In genomic region chr10:128231146-128231545, GRCm38 (mm10) we compare ENCODE assay signal across 9 mouse cellular contexts. TPM values are rescaled to one million over a fixed set of nuclear protein-coding genes. Genes with fewer than 3 reads are reported as not detected.
DNase-seq lines count a peak whose midpoint lies in the region; ATAC-seq and TF ChIP-seq lines count a peak whose summit lies in the region.
"Had no signal": no experiment of that assay in that cellular context is flagged by ENCODE, and none has a peak within 500 bp of the region (broad histone marks: within the 10 kb centered on the region; RNA-seq: fewer than 3 reads in every experiment).

No protein-coding gene starts in this region.

- H3K36me3 ChIP-seq in heart, embryonic 10.5 days, result 0 out of 2 replicates have a peak, but pooled peaks cover 8% of the 10 kb centered on the region
- H3K36me3 ChIP-seq in CH12.LX (replicated peaks in 1 of 2; ENCODE audit: control insufficient read depth in 1 of 2, insufficient read depth in 1 of 2, low read length in 1 of 2), result peaks cover 3 to 22% of the 10 kb centered on the region in 2 experiments
- H3K36me3 ChIP-seq in heart, embryonic 16.5 days (ENCODE audit: control insufficient read depth, insufficient read depth), result no peaks in the 10 kb centered on the region
- H3K36me3 ChIP-seq in midbrain, embryonic 10.5 days, result peaks cover 14% of the 10 kb centered on the region

- intact Hi-C loops in heart, postnatal 36 days (cut with DNase I), result loop anchor here (2.0 kb wide), 1 partner anchor 18 kb away; no protein-coding TSS in a partner anchor

- 24% methylated on average over 5 of the region's 5 CpGs for WGBS in heart, embryonic 10.5 days
- 17% methylated on average over 5 of the region's 5 CpGs for WGBS in heart, embryonic 16.5 days
- 27% methylated on average over 5 of the region's 5 CpGs for WGBS in midbrain, embryonic 10.5 days

- H3K4me3 ChIP-seq in heart, embryonic 10.5 days, result peak overlapping the region; percentile 91
- H3K4me3 ChIP-seq in CH12.LX (replicated peaks in 1 of 3; ENCODE audit: low read depth in 2 of 3, low read length in 2 of 3, poor library complexity in 1 of 3), result peak overlapping the region; percentile 28 to 83 (median 72)
- peak overlapping the region; percentile 86 for H3K4me3 ChIP-seq in heart, embryonic 16.5 days (ENCODE audit: low read length)
- H3K4me3 ChIP-seq in midbrain, embryonic 10.5 days, result peak overlapping the region; percentile 78

- H3K4me2 ChIP-seq in CH12.LX (ENCODE audit: insufficient read depth, low read depth, poor library complexity, severe bottlenecking), result peak overlapping the region; percentile 51
- peak overlapping the region; percentile 96 for H3K4me2 ChIP-seq in heart, embryonic 16.5 days (ENCODE audit: low read depth, low read length)

- no peak for DNase-seq in heart, embryonic 10.5 days (ENCODE audit: low spot score)
- DNase-seq in heart, postnatal 36 days, result no peak
- DNase-seq in CH12.LX (ENCODE audit: extremely low read depth), result peak; percentile 35
- no peak for DNase-seq in midbrain, embryonic 10.5 days (ENCODE audit: low spot score)
- no peak for DNase-seq in urinary bladder, postnatal 10 days (ENCODE audit: low spot score)
- DNase-seq in spleen, postnatal 36 days (ENCODE audit: low spot score in 2 of 2), result no peak
- no peak for DNase-seq in ovary, postnatal 36 days (ENCODE audit: low spot score)

- TF ChIP-seq POLR2A in CH12.LX (IDR thresholded peaks at IDR 0.05; ENCODE audit: low read depth, low read length), result no peak; the same call in 1 of the 2 replicates

- H3K27me3 ChIP-seq in heart, embryonic 10.5 days (ENCODE audit: insufficient read depth, poor library complexity, severe bottlenecking), result no peaks in the 10 kb centered on the region
- no peaks in the 10 kb centered on the region for H3K27me3 ChIP-seq in CH12.LX (replicated peaks)
- no peaks in the 10 kb centered on the region for H3K27me3 ChIP-seq in heart, embryonic 16.5 days (ENCODE audit: control insufficient read depth, insufficient read depth, low read length)
- no peaks in the 10 kb centered on the region for H3K27me3 ChIP-seq in midbrain, embryonic 10.5 days (ENCODE audit: low read depth, poor library complexity, severe bottlenecking)

- TF ChIP-seq CTCF in CH12.LX (conservative IDR thresholded peaks at IDR 0.05 in 1 of 2, IDR thresholded peaks at IDR 0.05 in 1 of 2; ENCODE audit: low read depth in 2 of 2, low read length in 2 of 2), result no peak

- peak overlapping the region; percentile 100 for H3K9ac ChIP-seq in CH12.LX (ENCODE audit: insufficient read depth, low read depth)
- H3K9ac ChIP-seq in heart, embryonic 16.5 days (ENCODE audit: low read length), result peak overlapping the region; percentile 91

- ATAC-seq in heart, embryonic 16.5 days (replicated peaks; ENCODE audit: extremely low read depth, insufficient read depth, low FRiP score), result no peak

- dilution Hi-C loops in CH12.LX (cut with MboI; ENCODE audit: extremely low pct_ligation_motif_present, extremely low pct_unique_long_range_greater_than_20kb, low sequenced_read_pairs), result no loop called here

- no peak for TF ChIP-seq EP300 in CH12.LX (IDR thresholded peaks at IDR 0.05; ENCODE audit: low read length)

- peaks cover 14% of the 10 kb centered on the region for H3K4me1 ChIP-seq in heart, embryonic 10.5 days
- peaks cover 2 to 27% of the 10 kb centered on the region in 2 experiments; a peak in 2 of 4 replicates for H3K4me1 ChIP-seq in CH12.LX (ENCODE audit: control insufficient read depth in 1 of 2, insufficient read depth in 2 of 2)
- peaks cover 14% of the 10 kb centered on the region for H3K4me1 ChIP-seq in heart, embryonic 16.5 days (ENCODE audit: control insufficient read depth, insufficient read depth, low read length)
- peaks cover 42% of the 10 kb centered on the region for H3K4me1 ChIP-seq in midbrain, embryonic 10.5 days

- H3K9me3 ChIP-seq in heart, embryonic 10.5 days, result no peaks in the 10 kb centered on the region
- H3K9me3 ChIP-seq in CH12.LX (replicated peaks; ENCODE audit: low read length), result no peaks in the 10 kb centered on the region
- no peaks in the 10 kb centered on the region for H3K9me3 ChIP-seq in heart, embryonic 16.5 days (replicated peaks; ENCODE audit: control insufficient read depth, low read length)
- no peaks in the 10 kb centered on the region for H3K9me3 ChIP-seq in midbrain, embryonic 10.5 days (replicated peaks)

- H3K79me2 ChIP-seq in CH12.LX (replicated peaks; ENCODE audit: control insufficient read depth, extremely low read depth, insufficient read depth, poor library complexity, severe bottlenecking), result peaks cover 17% of the 10 kb centered on the region

- in situ Hi-C loops in CH12.LX (cut with MboI; ENCODE audit: low pct_ligation_motif_present, low pct_unique_long_range_greater_than_20kb, low sequenced_read_pairs), result no loop called here

- no peak for TF ChIP-seq RAD21 in CH12.LX (IDR thresholded peaks at IDR 0.05; ENCODE audit: low read depth, low read length)

- H3K27ac ChIP-seq in heart, embryonic 10.5 days, result peak overlapping the region; percentile 98
- H3K27ac ChIP-seq in CH12.LX (ENCODE audit: insufficient read depth, low read depth), result no peak overlapping the region
- H3K27ac ChIP-seq in heart, embryonic 16.5 days (ENCODE audit: low read length), result peak overlapping the region; percentile 97
- peak overlapping the region; percentile 99 for H3K27ac ChIP-seq in midbrain, embryonic 10.5 days (replicated peaks)

TF ChIP-seq in CH12.LX, 34 proteins besides CTCF, POLR2A, EP300 and RAD21 (continues in another document):
- no peak for TF ChIP-seq MYC (IDR thresholded peaks at IDR 0.05; ENCODE audit: low read depth, low read length)
- no peak for TF ChIP-seq CHD1 (IDR thresholded peaks at IDR 0.05; ENCODE audit: low read depth, low read length)
- no peak for TF ChIP-seq MEF2A (IDR thresholded peaks at IDR 0.05; ENCODE audit: borderline replicate concordance, low read depth, low read length)
- no peak for TF ChIP-seq JUN (IDR thresholded peaks at IDR 0.05; ENCODE audit: insufficient read depth, low read depth, low read length)
- TF ChIP-seq TBP (conservative IDR thresholded peaks at IDR 0.05; ENCODE audit: low read depth, low read length), result no peak
- TF ChIP-seq NRF1 (IDR thresholded peaks at IDR 0.05; ENCODE audit: low read depth, low read length), result no peak
- no peak for TF ChIP-seq ZNF384 (IDR thresholded peaks at IDR 0.05; ENCODE audit: low read depth, low read length)
- no peak for TF ChIP-seq GABPA (IDR thresholded peaks at IDR 0.05; ENCODE audit: insufficient replicate concordance, low read depth, low read length)
- no peak for TF ChIP-seq SMC3 (IDR thresholded peaks at IDR 0.05; ENCODE audit: low read depth, low read length)
- no peak for TF ChIP-seq BHLHE40 (IDR thresholded peaks at IDR 0.05; ENCODE audit: low read depth, low read length)
- TF ChIP-seq ELF1 (IDR thresholded peaks at IDR 0.05; ENCODE audit: low read depth, low read length), result no peak
- no peak for TF ChIP-seq ZC3H11A (IDR thresholded peaks at IDR 0.05; ENCODE audit: low read depth, low read length)
- TF ChIP-seq ZKSCAN1 (IDR thresholded peaks at IDR 0.05; ENCODE audit: borderline replicate concordance, low read depth, low read length), result no peak
- no peak for TF ChIP-seq NELFE (IDR thresholded peaks at IDR 0.05; ENCODE audit: low read depth, low read length)
- no peak for TF ChIP-seq E2F4 (IDR thresholded peaks at IDR 0.05; ENCODE audit: insufficient replicate concordance, low read depth, low read length)

RNA-seq across cellular contexts. Expression of gene Timeless, which starts 0.7 kb away (rescaled TPM):
- polyA plus RNA-seq in heart, embryonic 10.5 days (2016; fragmentation: Nextera tagmentation; extraction: Ambion mirVana), result 48.1 and 69.3 TPM in 2 replicates
- total RNA-seq in heart, postnatal 36 days (2021), result 10 to 100 TPM in 1 of 2 experiments, 1 to 10 TPM in 1; 8.9 to 12.2 TPM
- total RNA-seq in CH12.LX (2012; rRNA removed) (47.2 and 51.5 TPM in 2 replicates), CH12.LX (2014; rRNA removed) (31.7 and 38.6 TPM in 2 replicates)
- polyA plus RNA-seq in CH12.LX (2012; ENCODE audit: insufficient read length, low read depth), result 65.9 and 80.3 TPM in 2 replicates
- 29.6 and 30.4 TPM in 2 replicates for polyA plus RNA-seq in heart, embryonic 16.5 days (2015; fragmentation: Nextera tagmentation; extraction: Ambion mirVana)
- 86.6 and 89.4 TPM in 2 replicates for polyA plus RNA-seq in midbrain, embryonic 10.5 days (2016; fragmentation: Nextera tagmentation; extraction: Ambion mirVana)

RNA-seq across cellular contexts. Expression of gene Mip, which starts 5.5 kb away (rescaled TPM):
- polyA plus RNA-seq in heart, embryonic 10.5 days (2016; fragmentation: Nextera tagmentation; extraction: Ambion mirVana), result not detected in 2 replicates
- not detected for total RNA-seq in heart, postnatal 36 days (2021)
- total RNA-seq in CH12.LX (2012; rRNA removed) (not detected in 2 replicates), CH12.LX (2014; rRNA removed) (not detected in 2 replicates)
- polyA plus RNA-seq in CH12.LX (2012; ENCODE audit: insufficient read length, low read depth), result not detected in 2 replicates
- not detected in 2 replicates for polyA plus RNA-seq in heart, embryonic 16.5 days (2015; fragmentation: Nextera tagmentation; extraction: Ambion mirVana)
- 0.21 TPM in 1 of 2 replicates, not detected in the other for polyA plus RNA-seq in midbrain, embryonic 10.5 days (2016; fragmentation: Nextera tagmentation; extraction: Ambion mirVana)
- total RNA-seq: liver, adult 2 months had no signal
- polyA plus RNA-seq: liver, adult 2 months had no signal

RNA-seq across cellular contexts. Expression of gene Spryd4, which starts 19.5 kb away (rescaled TPM):
- polyA plus RNA-seq in heart, embryonic 10.5 days (2016; fragmentation: Nextera tagmentation; extraction: Ambion mirVana), result 37.9 and 41.9 TPM in 2 replicates
- total RNA-seq in heart, postnatal 36 days (2021), result 10 to 100 TPM; 35.7 to 41.4 TPM
- total RNA-seq in CH12.LX (2012; rRNA removed) (24.2 and 32.4 TPM in 2 replicates), CH12.LX (2014; rRNA removed) (48.8 and 50.2 TPM in 2 replicates)
- polyA plus RNA-seq in CH12.LX (2012; ENCODE audit: insufficient read length, low read depth), result 38.6 and 39.2 TPM in 2 replicates
- 45.1 and 46.1 TPM in 2 replicates for polyA plus RNA-seq in heart, embryonic 16.5 days (2015; fragmentation: Nextera tagmentation; extraction: Ambion mirVana)
- 28.3 and 32.7 TPM in 2 replicates for polyA plus RNA-seq in midbrain, embryonic 10.5 days (2016; fragmentation: Nextera tagmentation; extraction: Ambion mirVana)

RNA-seq across cellular contexts. Expression of gene Apon, which starts 22.8 kb away (rescaled TPM):
- 0.18 and 0.23 TPM in 2 replicates for polyA plus RNA-seq in heart, embryonic 10.5 days (2016; fragmentation: Nextera tagmentation; extraction: Ambion mirVana)
- total RNA-seq in heart, postnatal 36 days (2021), result under 1 TPM in 1 of 2 experiments, not detected in 1; 0.19 TPM
- 0.30 and 0.80 TPM in 2 replicates for total RNA-seq in CH12.LX (2012; rRNA removed)
- 0.62 and 1.2 TPM in 2 replicates for total RNA-seq in CH12.LX (2014; rRNA removed)
- polyA plus RNA-seq in CH12.LX (2012; ENCODE audit: insufficient read length, low read depth), result 0.80 and 1.7 TPM in 2 replicates
- polyA plus RNA-seq in heart, embryonic 16.5 days (2015; fragmentation: Nextera tagmentation; extraction: Ambion mirVana), result 0.17 TPM in 1 of 2 replicates, not detected in the other
- 0.73 and 0.77 TPM in 2 replicates for polyA plus RNA-seq in midbrain, embryonic 10.5 days (2016; fragmentation: Nextera tagmentation; extraction: Ambion mirVana)

RNA-seq across cellular contexts. Expression of gene Gls2, which starts 36.9 kb away (rescaled TPM):
- 0.86 and 1.1 TPM in 2 replicates for polyA plus RNA-seq in heart, embryonic 10.5 days (2016; fragmentation: Nextera tagmentation; extraction: Ambion mirVana)
- under 1 TPM; 0.58 to 0.92 TPM for total RNA-seq in heart, postnatal 36 days (2021)
- total RNA-seq in CH12.LX (2012; rRNA removed) (1.8 and 2.2 TPM in 2 replicates), CH12.LX (2014; rRNA removed) (1.9 and 2.0 TPM in 2 replicates)
- polyA plus RNA-seq in CH12.LX (2012; ENCODE audit: insufficient read length, low read depth), result 0.86 and 1.8 TPM in 2 replicates
- polyA plus RNA-seq in heart, embryonic 16.5 days (2015; fragmentation: Nextera tagmentation; extraction: Ambion mirVana), result 0.88 and 1.0 TPM in 2 replicates
- polyA plus RNA-seq in midbrain, embryonic 10.5 days (2016; fragmentation: Nextera tagmentation; extraction: Ambion mirVana), result 0.96 and 1.5 TPM in 2 replicates
